Mouse (Mus musculus) midbrain, postnatal 0 days (tissue): ENCODE results near the gene Mthfd1l. TPM values are rescaled to one million over a fixed set of nuclear protein-coding genes. Genes with fewer than 3 reads are reported as not detected.

Experiments used
- ATAC-seq: fragments of 200-750 bp; cut with Nextera tagmentation; 2 replicates; pipeline ENCODE4 v1.8.0; 2017; ENCODE audit warnings: moderate number of reproducible peaks, mild to moderate bottlenecking, moderate TSS enrichment, moderate library complexity; ENCODE audit not compliant: low FRiP score
- DNase-seq: peaks from one replicate; pipeline ENCODE4 v3.0.0-alpha.2; 2015; ENCODE audit warnings: low spot score
- H3K27ac ChIP-seq: fragments of 300-500 bp; sonication (generic); 2 replicates; pipeline ENCODE4 v1.5.1; 2014; ENCODE audit warnings: low read depth, mild to moderate bottlenecking, low read length, mixed read lengths
- H3K27me3 ChIP-seq: fragments of 300-500 bp; sonication (generic); 2 replicates; pipeline ENCODE4 v1.6.1; 2014; ENCODE audit warnings: low read length, control low read depth, mixed read lengths; ENCODE audit not compliant: insufficient read depth
- H3K36me3 ChIP-seq: fragments of 300-500 bp; sonication (generic); 2 replicates; pipeline ENCODE4 v1.6.1; 2014; ENCODE audit warnings: low read length, control low read depth, mixed read lengths; ENCODE audit not compliant: insufficient read depth
- H3K4me1 ChIP-seq: fragments of 300-500 bp; sonication (generic); 2 replicates; pipeline ENCODE4 v1.6.1; 2014; ENCODE audit warnings: mild to moderate bottlenecking, control low read depth, antibody characterized with exemption, low read length, mixed read lengths; ENCODE audit not compliant: insufficient read depth
- H3K4me2 ChIP-seq: fragments of 300-500 bp; sonication (generic); 2 replicates; pipeline ENCODE4 v1.6.1; 2014; ENCODE audit warnings: low read depth, mild to moderate bottlenecking, low read length, mixed read lengths; ENCODE audit not compliant: poor library complexity, severe bottlenecking
- H3K4me3 ChIP-seq: fragments of 300-500 bp; sonication (generic); 2 replicates; pipeline ENCODE4 v1.5.1; 2014; ENCODE audit warnings: low read depth, mild to moderate bottlenecking, low read length, moderate library complexity
- H3K9ac ChIP-seq: fragments of 300-500 bp; sonication (generic); replicated peaks from 2 replicates; pipeline ENCODE4 v1.6.1; 2014; ENCODE audit warnings: mild to moderate bottlenecking, low read length, moderate library complexity, mixed read lengths; ENCODE audit not compliant: poor library complexity, severe bottlenecking
- H3K9me3 ChIP-seq: fragments of 300-500 bp; sonication (generic); 2 replicates; pipeline ENCODE4 v1.6.1; 2016; ENCODE audit warnings: low read length, control low read depth
- CTCF ChIP-seq: IDR thresholded peaks from 2 replicates; pipeline ENCODE4 v1.5.1; 2016; ENCODE audit warnings: antibody characterized with exemption, mild to moderate bottlenecking
- WGBS: fragments of 180-500 bp; shearing (Covaris S2); extraction: QIAGEN DNeasy Blood & Tissue Kit; methylation state at CpG from one replicate; pipeline ENCODE4 v1.1.7; 2014; 5-methylcytosine and 5-hydroxymethylcytosine counted together
- polyA plus RNA-seq: library from polyadenylated mRNA; unstranded; fragments of >200 nt; fragmentation: Nextera tagmentation; extraction: Ambion mirVana; gene quantifications from 2 replicates; pipeline ENCODE4 v1.2.1, GENCODE M21; 2015
- total RNA-seq: library from RNA; depleted of rRNA; stranded (reverse); fragments of >200 nt; gene quantifications from 2 replicates; pipeline ENCODE4 v1.2.3, GENCODE M21; 2014

Gene Mthfd1l
- total and polyA plus RNA-seq, 2 experiments from 2014 or later: 7.9 to 9.2 TPM

- WGBS: 89% methylated on average over 11 of the region's 11 CpGs
Measured at GRCm38 (mm10) chr10:4130034-4130607, 157.2 kb downstream of the Mthfd1l start.

GRCm38 (mm10) chr10:4132735-4133134, 159.8 kb downstream of the Mthfd1l start:
- no peaks in the 10 kb centered on the region for H3K27me3 ChIP-seq
- DNase-seq (no peak), ATAC-seq (no peak)
- 75% methylated on average over 7 of the region's 7 CpGs for WGBS
- H3K4me3 ChIP-seq: no peak overlapping the region
- H3K4me2 ChIP-seq: no peak overlapping the region
- TF ChIP-seq CTCF: no peak
- H3K9ac ChIP-seq: no peak overlapping the region
- no peak overlapping the region for H3K27ac ChIP-seq
- H3K4me1 ChIP-seq: no peaks in the 10 kb centered on the region
- no peaks in the 10 kb centered on the region for H3K9me3 ChIP-seq
- no peaks in the 10 kb centered on the region for H3K36me3 ChIP-seq

More at GRCm38 (mm10) chr10:4130034-4130607, 157.2 kb downstream of the Mthfd1l start:
- DNase-seq: no peak
- Histone ChIP-seq H3K27me3 (no peaks in the 10 kb centered on the region), H3K27ac (no peak overlapping the region), H3K36me3 (no peaks in the 10 kb centered on the region), H3K9ac (no peak overlapping the region), H3K4me2 (no peak overlapping the region), H3K4me1 (no peaks in the 10 kb centered on the region), H3K9me3 (no peaks in the 10 kb centered on the region), H3K4me3 (no peak overlapping the region)
- TF ChIP-seq CTCF: no peak
- no peak for ATAC-seq

GRCm38 (mm10) chr10:4135100-4135764, 162.3 kb downstream of the Mthfd1l start:
- no peaks in the 10 kb centered on the region for H3K4me1 ChIP-seq
- H3K36me3 ChIP-seq: no peaks in the 10 kb centered on the region
- H3K9ac ChIP-seq: no peak overlapping the region
- H3K9me3 ChIP-seq: no peaks in the 10 kb centered on the region
- no peak overlapping the region for H3K4me2 ChIP-seq
- H3K27me3 ChIP-seq: no peaks in the 10 kb centered on the region
- no peak overlapping the region for H3K27ac ChIP-seq
- DNase-seq (no peak), ATAC-seq (no peak)
- no peak for TF ChIP-seq CTCF
- 96% methylated on average over 5 of the region's 5 CpGs for WGBS
- H3K4me3 ChIP-seq: no peak overlapping the region

- WGBS: 86% methylated on average over 3 of the region's 3 CpGs
- TF ChIP-seq CTCF: no peak
Measured at GRCm38 (mm10) chr10:4139531-4139930, 166.6 kb downstream of the Mthfd1l start.

GRCm38 (mm10) chr10:4141689-4142088, 168.8 kb downstream of the Mthfd1l start:
- Histone ChIP-seq H3K27ac (no peak overlapping the region), H3K4me2 (no peak overlapping the region), H3K4me3 (no peak overlapping the region), H3K4me1 (no peaks in the 10 kb centered on the region), H3K27me3 (no peaks in the 10 kb centered on the region), H3K9ac (no peak overlapping the region), H3K9me3 (no peaks in the 10 kb centered on the region), H3K36me3 (no peaks in the 10 kb centered on the region)
- 62% methylated on average over 7 of the region's 7 CpGs for WGBS
- no peak for ATAC-seq
- DNase-seq: peak; percentile 62
- TF ChIP-seq CTCF: no peak

More at GRCm38 (mm10) chr10:4139531-4139930, 166.6 kb downstream of the Mthfd1l start:
- Histone ChIP-seq H3K9me3 (no peaks in the 10 kb centered on the region), H3K36me3 (no peaks in the 10 kb centered on the region), H3K27me3 (no peaks in the 10 kb centered on the region), H3K9ac (no peak overlapping the region), H3K27ac (no peak overlapping the region), H3K4me3 (no peak overlapping the region), H3K4me2 (no peak overlapping the region), H3K4me1 (no peaks in the 10 kb centered on the region)
- DNase-seq (no peak), ATAC-seq (no peak)

GRCm38 (mm10) chr10:4142816-4143215, 169.9 kb downstream of the Mthfd1l start:
- Histone ChIP-seq H3K36me3 (no peaks in the 10 kb centered on the region), H3K4me3 (no peak overlapping the region), H3K4me1 (no peaks in the 10 kb centered on the region), H3K9ac (no peak overlapping the region), H3K27me3 (no peaks in the 10 kb centered on the region), H3K9me3 (no peaks in the 10 kb centered on the region), H3K4me2 (no peak overlapping the region), H3K27ac (no peak overlapping the region)
- ATAC-seq: no peak
- no peak for TF ChIP-seq CTCF
- DNase-seq: no peak
- WGBS: 68% methylated on average over 10 of the region's 10 CpGs
